In the genomic region with DNA sequence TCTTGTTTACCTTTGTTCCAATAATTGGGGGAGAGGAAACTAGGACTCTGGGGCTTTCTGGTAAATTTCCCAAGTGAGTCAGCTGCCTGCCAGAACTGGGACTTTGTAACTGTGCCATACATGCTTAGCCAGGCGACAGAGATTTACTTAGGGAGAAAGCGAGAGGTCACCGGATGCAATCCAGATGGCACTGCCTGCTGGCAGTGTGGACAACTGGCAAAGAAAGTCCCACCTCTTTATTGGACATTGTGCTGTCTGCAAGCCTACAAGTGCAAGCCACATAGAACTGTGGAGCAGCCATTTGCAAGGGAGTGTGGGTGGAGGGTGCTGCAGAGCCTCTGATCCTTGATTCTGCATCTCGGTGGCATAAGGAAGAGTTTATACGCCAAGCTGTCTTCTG, we compare ENCODE assay signal across 9 mouse cellular contexts.
A peak's percentile ranks its signal among the peaks of the same experiment; 100 is the strongest.
DNase-seq lines count a peak whose midpoint lies in the region; ATAC-seq lines count a peak whose summit lies in the region.
"Had no signal": no experiment of that assay in that cellular context is flagged by ENCODE, and none has a peak within 500 bp of the region (broad histone marks: within the 10 kb centered on the region; RNA-seq: fewer than 3 reads in every experiment).

No protein-coding gene starts in this region.

- ATAC-seq in liver, embryonic 12.5 days: no peak

- H3K9ac ChIP-seq in liver, embryonic 12.5 days: no peak overlapping the region

- H3K27me3 ChIP-seq in liver, embryonic 12.5 days (replicated peaks): no peaks in the 10 kb centered on the region
- H3K27me3 ChIP-seq: megakaryocyte, embryonic 14.5 days had no signal

- no peak overlapping the region for H3K4me3 ChIP-seq in liver, embryonic 12.5 days
- H3K4me3 ChIP-seq: megakaryocyte, embryonic 14.5 days had no signal

- 74% methylated on average over 5 of the region's 5 CpGs for WGBS in liver, embryonic 12.5 days (ENCODE audit: insufficient replicate concordance)

- H3K4me2 ChIP-seq in liver, embryonic 12.5 days: 0 out of 2 replicates have a peak overlapping the region, but pooled peaks have one; percentile 3

- no peak overlapping the region for H3K27ac ChIP-seq in liver, embryonic 12.5 days

- DNase-seq in liver: no peak
- DNase-seq in cerebellum, postnatal 10 days: peak; percentile 64 to 73
- peak; percentile 43 for DNase-seq in layer of hippocampus, adult 9-11 months
- DNase-seq in right cerebral cortex, postnatal 36 days (ENCODE audit: low spot score in 2 of 2): peak; percentile 11 to 18
- no peak for DNase-seq in B cell, adult 2 months
- DNase-seq in spleen, postnatal 4 days (ENCODE audit: low spot score in 2 of 2): no peak
- no peak for DNase-seq in testis, postnatal 10 days (ENCODE audit: low spot score)

- peaks cover 19% of the 10 kb centered on the region for H3K4me1 ChIP-seq in liver, embryonic 12.5 days

- no peaks in the 10 kb centered on the region for H3K36me3 ChIP-seq in liver, embryonic 12.5 days

- H3K9me3 ChIP-seq in liver, embryonic 12.5 days (replicated peaks): no peaks in the 10 kb centered on the region
- H3K9me3 ChIP-seq: megakaryocyte, embryonic 14.5 days had no signal

Comparison
In these comparisons a context has a peak if more than half of its experiments do, and no peak if none do; other contexts are left out.
1. DNase-seq: peak in cerebellum, postnatal 10 days (2 of 2), layer of hippocampus, adult 9-11 months (single experiment) and right cerebral cortex, postnatal 36 days (2 of 2); none in liver (single experiment), B cell, adult 2 months (0 of 2), spleen, postnatal 4 days (0 of 2) and testis, postnatal 10 days (single experiment).